Mouse (Mus musculus) spleen, adult 2 months (tissue): Measurements from ENCODE around the gene Zbtb12.

Source experiments
- CTCF ChIP-seq: fragments of 200-500 bp; IDR thresholded peaks from 2 replicates; pipeline ENCODE4 v1.5.1; 2011; ENCODE audit warnings: mild to moderate bottlenecking, inconsistent platforms; ENCODE audit not compliant: insufficient read depth, insufficient read length, insufficient replicate concordance; ENCODE audit errors: extremely low read depth
- POLR2A ChIP-seq: fragments of 200-500 bp; IDR thresholded peaks from 2 replicates; pipeline ENCODE4 v1.6.1; 2011; ENCODE audit warnings: low read depth, low read length, inconsistent platforms

DNA sequence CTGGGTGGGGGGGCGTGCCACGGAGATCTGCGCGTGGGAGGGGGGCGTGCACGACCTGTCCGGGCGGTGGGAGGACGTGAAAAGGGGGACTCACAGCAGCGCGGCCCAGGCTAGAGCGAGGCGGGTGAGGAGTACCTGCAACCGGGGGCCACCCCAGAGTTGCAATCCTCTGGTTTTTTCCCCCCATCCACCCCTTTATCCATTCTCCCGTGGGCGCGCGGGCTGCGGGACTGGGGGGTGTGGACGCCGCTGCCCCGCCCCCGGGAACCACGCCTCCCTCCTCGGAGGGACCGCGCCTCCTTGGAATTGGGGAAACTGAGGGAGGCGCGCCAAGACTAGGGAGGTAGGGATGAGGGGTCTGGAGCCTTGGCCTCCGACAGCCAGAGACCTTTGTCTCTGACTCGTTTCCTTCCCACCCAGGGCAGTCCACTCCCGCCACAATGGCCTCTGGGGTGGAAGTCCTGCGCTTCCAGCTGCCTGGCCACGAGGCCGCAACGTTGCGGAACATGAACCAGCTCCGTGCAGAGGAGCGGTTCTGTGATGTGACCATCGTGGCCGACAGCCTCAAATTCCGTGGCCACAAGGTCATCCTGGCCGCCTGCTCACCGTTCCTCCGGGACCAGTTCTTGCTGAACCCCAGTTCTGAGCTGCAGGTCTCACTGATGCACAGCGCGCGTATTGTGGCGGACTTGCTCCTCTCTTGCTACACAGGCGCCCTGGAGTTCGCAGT is 15.7 kb downstream of the Zbtb12 start:
- no peak for TF ChIP-seq CTCF
- no peak for TF ChIP-seq POLR2A
